Mouse (Mus musculus): ENCODE results near the gene Pear1.

- TF ChIP-seq CTCF (conservative IDR thresholded peaks at IDR 0.05; ENCODE audit: low read length) (no peak), POU5F1 (IDR thresholded peaks at IDR 0.05; ENCODE audit: borderline replicate concordance, low read length) (no peak)
Observed at GRCm38 (mm10) chr3:87785626-87786214, 38.4 kb downstream of the Pear1 start.
